Mouse (Mus musculus) spleen, postnatal 36 days (tissue): ENCODE data around the gene Picalm.

ENCODE experiments used
- DNase-seq, 2 experiments: peaks; one replicate each; pipeline ENCODE4 v3.0.0; 2022; ENCODE audit warnings: low spot score in 2 of 2, mixed read lengths in 1 of 2

Picalm gene

GRCm38 (mm10) chr7:90129732-90130392 is at the start of gene Picalm:
Gene Picalm (plus strand): TSS chr7:90130213.
- DNase-seq, result peak; percentile 98

DNA sequence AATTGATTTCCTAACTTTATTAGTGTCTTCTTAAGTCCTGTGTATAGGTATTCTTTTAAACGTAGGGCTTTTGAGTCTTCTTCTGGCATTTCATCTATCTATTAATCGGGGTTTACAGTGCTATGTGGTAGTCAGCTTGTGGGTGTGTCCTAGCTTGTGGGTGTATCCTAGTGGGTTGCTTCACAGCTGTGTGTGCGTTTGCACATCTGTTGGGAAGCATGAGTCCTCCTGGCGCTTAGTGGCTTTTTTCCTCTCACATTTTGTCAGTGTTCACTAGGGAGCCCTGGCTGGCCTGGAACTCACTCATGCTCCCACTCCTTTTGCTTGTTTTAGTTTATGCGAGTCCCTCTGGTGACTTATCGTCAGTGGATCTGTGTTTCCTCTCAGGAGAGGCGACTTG is 46.2 kb upstream of the Picalm start:
- no peak for DNase-seq

DNA sequence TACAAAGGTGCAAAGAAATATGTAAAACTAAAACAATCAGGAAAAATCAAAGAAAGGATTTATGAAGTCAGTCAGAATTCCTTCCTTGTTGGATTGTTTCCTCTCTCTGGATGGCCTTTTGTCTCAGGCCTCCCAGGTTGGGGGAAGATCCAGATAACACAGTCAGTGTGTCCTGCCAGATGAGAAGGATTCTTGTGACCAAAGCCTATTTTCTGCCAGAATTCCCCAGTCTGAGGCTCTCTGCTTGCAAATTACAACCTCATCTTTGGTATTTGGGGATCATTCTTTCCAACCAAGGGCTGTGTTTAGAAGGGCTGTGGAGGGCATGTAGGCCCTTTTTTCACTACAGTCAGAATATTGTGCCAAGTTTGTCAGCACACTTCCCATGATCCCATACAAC is 45.5 kb upstream of the Picalm start:
- DNase-seq, result no peak

GRCm38 (mm10) chr7:90085713-90086112 is 44.3 kb upstream of the Picalm start:
- DNase-seq, result no peak

GRCm38 (mm10) chr7:90086821-90087220 is 43.2 kb upstream of the Picalm start:
- no peak for DNase-seq

DNA sequence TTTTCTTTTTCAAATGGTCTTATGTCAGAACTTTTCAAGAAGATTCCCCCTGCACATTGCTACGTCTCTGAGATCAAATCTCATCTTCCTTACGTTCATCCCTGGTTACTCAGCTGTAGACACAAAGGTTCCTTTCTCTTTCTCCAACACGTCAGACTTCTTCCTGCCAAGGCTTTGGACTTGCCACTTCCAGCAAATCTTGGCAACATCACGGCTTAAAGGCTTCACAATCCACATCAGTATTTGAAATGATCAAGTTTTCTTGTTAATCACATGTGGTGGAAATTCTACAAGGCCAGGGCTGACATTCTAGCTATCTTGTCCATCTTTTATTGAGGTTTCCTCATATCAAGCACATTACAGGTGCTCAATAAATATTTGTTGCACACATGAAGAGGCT is 39.0 kb upstream of the Picalm start:
- no peak for DNase-seq

- no peak for DNase-seq
Observed at GRCm38 (mm10) chr7:90091756-90092155, 38.3 kb upstream of the Picalm start.

- no peak for DNase-seq
Observed at GRCm38 (mm10) chr7:90092452-90093450, 37.3 kb upstream of the Picalm start.

DNA sequence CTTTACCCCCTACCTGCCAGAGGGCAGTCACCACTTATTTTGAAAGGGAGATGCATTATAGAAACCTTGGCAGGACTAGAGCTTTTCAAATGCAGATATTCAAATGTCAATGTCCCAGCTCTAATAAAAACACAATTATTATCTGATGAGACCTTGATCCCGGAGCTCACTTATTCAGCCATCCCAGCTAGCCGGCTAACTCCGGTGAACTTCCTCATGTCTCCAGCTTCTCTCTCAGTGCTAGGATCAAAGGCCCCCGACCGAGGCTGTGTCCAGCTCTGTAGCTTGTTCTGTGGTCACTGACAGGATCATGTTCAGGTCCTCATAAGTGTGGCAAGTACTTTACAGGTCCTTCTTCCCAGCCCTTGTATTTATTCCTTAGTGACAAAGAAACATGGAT is 34.9 kb upstream of the Picalm start:
- DNase-seq, result no peak

DNA sequence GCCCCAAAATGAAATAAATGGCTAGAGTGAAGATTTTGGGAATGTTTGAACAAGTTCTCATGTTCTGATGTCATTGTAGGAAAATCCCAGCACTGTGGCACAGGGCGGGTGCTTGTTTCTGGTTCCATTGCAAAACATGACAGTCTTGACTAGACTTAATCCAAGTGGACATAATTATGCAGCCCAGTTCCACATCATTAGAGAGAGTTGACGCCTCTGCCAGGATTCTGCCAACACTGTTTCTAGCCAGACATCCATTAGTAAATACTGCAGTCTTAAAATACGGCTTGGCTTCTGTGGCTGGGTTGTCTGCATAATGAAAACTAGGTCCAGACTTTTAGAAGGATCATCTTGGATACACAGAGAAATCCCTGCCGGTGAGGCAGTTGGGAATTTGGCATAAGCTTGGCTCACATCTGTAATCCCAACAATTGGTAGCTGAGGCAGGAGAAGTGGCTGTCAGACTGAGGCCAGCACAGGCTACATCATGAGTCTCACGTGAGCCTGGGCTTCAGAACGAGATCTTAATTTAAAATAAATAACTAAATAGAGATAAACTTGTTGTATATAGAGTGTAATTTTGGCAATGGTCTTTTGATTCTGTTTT is 34.1 kb upstream of the Picalm start:
- no peak for DNase-seq

DNA sequence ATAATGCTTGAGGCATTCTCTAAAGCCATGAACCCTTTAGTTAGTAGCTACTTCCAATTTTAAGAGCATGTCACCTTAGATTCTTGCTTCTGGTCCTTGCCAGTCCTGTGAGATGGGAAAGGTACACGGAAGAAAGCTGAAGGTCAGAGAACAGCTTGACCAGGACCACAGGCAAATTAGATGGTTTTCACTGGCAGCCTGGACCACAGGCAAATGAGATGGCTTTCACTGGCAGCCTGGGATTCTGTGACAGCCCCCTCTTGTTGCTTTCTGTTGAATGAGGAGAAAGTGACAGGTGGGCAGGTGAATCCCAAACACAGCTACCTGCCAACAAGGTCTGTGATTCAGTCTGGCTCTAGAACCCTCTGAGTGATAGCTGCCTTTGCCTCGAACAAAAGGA is 33.4 kb upstream of the Picalm start:
- no peak for DNase-seq

GRCm38 (mm10) chr7:90098253-90098652 is 31.8 kb upstream of the Picalm start:
- no peak for DNase-seq

DNA sequence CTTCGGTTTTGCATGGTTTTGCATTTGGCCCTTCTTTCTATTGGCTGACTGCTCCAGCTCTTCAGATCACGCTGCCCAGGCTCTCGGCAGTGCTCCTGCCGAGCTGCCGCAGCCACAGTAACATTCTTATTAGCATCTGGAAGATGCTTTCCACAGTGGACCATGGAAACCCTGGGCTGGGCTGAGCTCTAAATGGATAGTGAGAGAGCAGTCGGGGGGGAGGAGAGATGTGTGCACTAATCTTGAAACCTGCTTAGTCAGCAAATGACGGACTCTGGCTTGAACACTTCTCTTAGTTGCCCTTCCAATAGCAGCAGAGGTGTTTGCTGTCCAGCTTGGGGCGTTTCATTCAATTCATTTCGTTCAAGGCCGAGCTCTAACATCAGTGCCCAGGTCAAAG is 30.8 kb upstream of the Picalm start:
- no peak for DNase-seq

GRCm38 (mm10) chr7:90100614-90101160 is 29.3 kb upstream of the Picalm start:
- no peak for DNase-seq

- no peak for DNase-seq
Observed at GRCm38 (mm10) chr7:90116100-90116499, 13.9 kb upstream of the Picalm start.

- DNase-seq, result no peak
Observed at GRCm38 (mm10) chr7:90120106-90120505, 9.9 kb upstream of the Picalm start.

- no peak for DNase-seq
Observed at GRCm38 (mm10) chr7:90124991-90125390, 5.0 kb upstream of the Picalm start.

GRCm38 (mm10) chr7:90128631-90129200 is 1.3 kb upstream of the Picalm start:
- no peak for DNase-seq

DNA sequence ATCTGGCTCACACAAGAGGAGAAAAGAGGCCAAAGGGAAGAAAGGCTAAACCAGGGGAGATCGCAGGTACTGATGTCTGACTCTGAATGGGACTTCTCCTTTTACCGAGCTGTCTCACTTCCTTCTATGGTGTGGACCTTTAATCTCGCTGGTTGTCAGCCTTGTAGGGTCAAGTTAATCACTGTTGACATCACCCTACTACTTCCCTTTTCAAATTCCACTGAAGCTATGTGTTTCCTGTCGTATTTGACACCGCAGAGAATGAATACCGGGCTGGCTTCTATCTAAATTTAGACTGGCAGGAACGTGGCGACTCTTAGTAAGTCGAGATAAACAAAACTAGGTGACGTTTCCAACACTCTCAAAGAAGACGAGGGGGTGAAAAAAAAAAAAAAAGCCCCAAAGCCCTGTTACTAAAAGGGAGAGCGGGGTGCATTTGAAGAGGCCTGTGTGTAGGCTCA is 712 bp upstream of the Picalm start:
- DNase-seq, result peak; percentile 80 to 85

GRCm38 (mm10) chr7:90130501-90131375 is 725 bp downstream of the Picalm start:
- DNase-seq, result peak; percentile 25 to 49

DNA sequence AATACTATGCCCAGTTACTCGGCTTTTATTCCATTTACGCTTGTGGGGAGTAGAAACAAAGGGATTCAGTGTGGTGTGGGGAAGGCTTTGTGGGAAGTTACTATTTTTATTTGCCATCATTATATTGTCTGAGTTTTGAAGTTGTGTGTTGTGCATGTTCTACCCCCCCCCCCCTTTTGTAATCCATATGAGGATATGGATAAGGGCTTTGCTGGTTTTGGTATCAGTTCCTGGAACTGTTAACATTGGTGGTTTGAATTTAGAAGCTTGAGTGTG is 1.3 kb downstream of the Picalm start:
- DNase-seq, result no peak
